Mouse (Mus musculus) retina, postnatal 1 day (tissue): Measurements from ENCODE around the gene Slc25a30.
A peak's percentile ranks its signal among the peaks of the same experiment; 100 is the strongest.

Source experiments
- DNase-seq: peaks from one replicate; pipeline ENCODE4 v3.0.0-alpha.2; 2012

Slc25a30 gene

DNA sequence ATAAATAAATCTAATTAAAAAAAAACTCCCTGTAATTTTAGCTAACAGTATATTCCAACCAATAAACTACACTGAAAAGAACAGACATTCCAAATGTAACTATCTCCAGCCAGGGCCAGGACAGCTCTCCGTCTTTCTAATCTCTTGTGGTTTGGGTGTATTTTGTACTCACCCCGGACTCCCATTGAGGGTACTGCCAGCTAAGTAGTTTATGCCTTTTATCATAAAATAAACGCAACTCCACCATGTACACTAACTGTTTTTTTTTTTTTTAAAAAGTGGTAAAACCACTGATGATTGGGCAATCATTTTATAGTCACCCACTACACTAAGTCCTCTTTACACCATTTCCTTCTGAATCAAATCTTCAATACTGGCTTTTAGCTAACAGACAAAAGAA is 51.2 kb downstream of the Slc25a30 start:
- DNase-seq: no peak

DNA sequence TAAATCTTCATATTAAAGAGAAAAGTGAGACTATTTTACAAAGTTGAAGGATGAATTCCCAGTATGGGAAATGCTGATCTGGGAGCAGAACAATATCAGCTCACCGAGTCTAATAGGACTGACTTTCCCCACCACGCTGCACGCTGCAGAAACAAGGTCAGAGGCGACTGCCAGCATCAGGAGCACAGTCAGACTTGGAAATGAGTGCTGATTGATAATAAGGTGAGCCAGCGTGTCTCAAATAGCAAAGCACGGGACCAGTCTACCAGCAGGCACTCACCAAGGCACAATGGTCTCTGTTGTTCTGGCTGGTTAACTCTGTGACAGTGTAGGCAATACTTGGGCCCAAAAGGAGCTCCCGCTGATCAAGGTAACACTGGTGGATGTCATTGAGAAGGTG is 54.2 kb downstream of the Slc25a30 start:
- DNase-seq: no peak

DNA sequence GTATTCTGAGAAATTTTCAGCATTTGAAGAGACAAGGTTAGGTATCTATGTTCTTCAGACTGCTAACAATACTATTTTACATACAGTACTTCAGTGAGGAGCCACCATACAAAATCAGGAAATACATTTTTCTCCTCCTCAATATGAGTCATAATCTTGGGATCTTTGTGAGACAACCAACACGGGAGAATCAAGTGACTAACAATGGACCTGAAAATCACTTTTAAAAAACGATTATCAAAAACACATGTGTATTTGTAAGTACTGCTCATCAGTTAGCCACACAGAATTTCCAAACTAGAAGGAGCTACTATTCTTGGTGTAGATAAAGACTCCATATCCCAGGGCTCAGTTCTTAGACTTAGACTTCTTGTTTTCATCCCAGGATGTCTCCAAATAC is 55.5 kb downstream of the Slc25a30 start:
- DNase-seq: no peak

DNA sequence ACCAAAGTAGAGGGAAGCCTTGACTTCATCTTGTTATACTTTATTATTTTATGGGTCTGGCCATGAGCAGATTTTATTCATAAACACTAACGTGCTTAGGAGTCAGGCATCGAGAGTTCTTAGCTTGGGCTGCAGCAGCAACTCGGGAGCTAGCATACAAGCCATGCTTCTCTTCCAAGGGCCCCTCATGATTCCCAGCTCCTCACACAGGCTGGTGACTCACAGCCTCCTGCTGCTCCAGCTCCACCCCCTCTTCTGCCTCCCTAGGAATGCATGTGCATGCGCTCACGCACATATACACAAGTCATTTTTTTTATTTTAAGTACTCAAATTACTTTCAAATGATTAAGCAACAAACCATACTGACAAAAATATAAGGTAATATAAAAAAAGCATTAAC is 58.7 kb downstream of the Slc25a30 start:
- DNase-seq: no peak

DNA sequence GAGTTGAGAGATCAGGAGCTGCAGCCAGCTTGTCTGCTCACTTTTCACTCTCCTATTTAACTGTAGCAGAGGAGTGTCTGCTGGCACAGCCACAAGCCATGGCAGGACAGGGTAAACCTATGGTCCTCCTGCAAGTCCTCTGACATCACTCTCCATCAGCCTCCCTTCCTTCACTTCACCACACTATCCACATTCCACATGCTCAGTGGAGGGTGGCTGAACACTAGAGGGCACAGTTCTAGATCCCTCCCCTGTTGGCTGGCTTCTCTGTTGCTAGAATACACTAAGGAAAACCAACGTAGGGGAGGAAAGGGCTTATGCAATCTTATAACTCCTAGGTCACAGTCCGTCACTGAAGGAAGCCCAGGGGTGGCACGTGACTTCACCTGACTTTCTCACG is 59.8 kb downstream of the Slc25a30 start:
- peak; percentile 20 for DNase-seq

DNA sequence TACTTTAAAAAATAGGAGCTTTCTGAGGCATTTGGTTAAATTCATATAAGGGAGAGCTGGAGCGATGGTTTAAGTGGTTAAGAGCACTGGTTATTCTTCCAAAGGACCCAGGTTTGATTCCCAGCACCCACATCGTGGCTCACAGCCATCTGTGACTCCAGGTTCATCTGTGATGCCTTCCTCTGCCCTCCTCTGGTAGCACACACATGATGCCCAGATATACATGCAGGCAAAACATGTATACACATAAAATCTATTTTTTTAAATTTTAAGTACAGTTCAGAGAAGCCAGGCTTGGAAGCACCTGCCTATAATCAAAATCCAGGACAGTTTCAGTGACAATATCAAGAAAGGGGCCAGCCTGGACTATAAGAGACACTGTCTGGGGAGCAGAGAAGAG is 64.0 kb downstream of the Slc25a30 start:
- no peak for DNase-seq

DNA sequence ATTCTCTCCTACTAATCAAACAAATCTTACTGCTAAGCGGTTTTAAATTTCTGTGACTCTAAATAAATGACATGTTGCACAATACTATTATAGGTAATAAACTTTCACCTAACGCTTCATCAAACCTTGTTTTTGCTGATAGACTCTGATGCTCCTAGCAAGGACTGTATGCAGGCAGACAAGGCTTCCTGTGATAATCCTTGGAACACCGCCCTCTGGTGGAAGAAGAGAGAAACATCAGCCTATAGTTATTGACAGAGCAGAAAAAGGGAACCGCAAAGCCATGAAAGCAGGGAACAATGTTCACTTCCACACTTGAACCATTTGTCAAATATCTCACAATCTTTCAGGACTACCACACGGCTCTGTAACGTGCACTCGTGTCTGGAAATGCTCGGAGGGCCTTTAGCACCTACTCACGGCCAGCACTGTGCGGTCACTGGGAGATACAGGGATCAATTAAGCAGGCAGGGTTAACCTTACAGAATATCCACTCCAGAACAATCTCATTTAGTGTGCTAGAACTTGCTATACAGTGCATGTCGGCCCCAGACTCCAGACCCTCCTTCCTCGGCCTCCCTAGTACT is 64.8 kb downstream of the Slc25a30 start:
- DNase-seq: peak; percentile 82

DNA sequence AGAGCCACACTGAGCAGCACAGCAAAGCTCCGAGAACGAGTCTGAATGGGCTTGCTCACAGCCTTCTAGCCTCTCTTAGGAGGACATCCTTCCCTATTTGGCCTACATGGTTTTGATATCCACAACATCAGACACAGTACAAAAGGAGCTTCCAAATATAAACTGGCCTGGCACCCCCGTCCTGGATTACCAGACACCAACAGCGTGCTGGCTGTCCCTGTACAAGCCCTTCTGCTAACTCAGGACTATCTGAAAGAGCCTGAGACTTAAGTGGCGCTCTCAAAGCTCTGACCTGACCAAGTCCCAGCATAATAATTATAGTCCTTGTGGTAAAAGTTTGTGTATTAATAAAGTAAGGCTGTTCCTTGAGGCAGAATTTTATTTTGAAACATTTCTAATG is 66.7 kb downstream of the Slc25a30 start:
- no peak for DNase-seq

DNA sequence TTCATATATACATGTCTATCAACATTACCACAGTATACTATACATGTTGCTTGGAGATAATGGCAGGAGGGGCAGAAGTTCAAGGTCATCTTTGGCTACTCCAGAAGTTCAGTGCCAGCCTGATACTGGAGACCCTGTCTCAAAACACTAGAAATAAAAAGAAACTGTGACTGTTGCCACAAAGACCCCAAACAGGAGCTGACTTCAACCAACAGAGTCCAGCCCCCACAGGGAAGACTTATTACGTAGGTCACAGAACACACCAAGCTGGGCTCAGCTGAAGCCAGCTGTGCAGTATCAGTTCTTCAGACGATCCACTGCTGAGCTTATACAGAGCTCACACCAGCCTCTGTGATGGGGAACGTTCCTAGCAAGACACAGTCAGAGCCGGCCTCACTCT is 70.4 kb downstream of the Slc25a30 start:
- no peak for DNase-seq

DNA sequence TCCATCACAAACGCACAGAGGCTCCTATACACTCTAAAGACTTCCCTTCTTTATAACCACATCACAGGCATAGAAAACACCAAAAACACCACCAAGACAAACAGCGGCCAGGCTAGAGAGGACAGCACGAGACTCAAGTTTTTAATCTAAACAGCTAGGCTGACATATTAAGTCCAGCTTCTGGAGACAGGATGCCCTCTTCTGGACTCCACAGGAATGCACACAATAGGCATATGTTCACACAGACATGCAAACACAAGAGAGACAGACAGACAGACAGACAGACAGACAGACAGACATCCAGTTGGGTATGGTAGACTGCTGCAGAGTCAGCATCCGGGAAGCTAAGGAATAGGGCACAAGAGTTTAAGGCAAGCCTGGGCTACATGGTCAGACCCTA is 73.2 kb downstream of the Slc25a30 start:
- peak; percentile 27 for DNase-seq

DNA sequence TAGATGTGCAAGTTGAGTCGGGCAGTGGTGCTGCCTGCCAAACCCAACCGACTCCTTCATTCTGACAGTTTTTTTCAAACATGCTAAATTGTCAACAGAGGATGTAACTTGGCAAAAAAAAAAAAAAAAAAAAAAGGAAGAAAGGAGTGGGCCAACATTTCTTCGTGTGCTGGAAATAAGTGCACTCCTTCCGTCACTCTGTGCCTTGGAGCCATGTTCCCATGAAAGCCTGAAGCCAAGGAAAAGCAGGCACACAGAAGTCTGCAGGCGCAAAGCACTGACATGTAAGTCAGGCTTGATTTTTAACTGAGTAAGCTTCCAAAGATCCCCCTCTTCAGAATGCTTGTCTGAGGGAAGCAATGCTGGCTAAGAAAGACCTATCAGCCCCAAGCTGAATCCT is 74.2 kb downstream of the Slc25a30 start:
- no peak for DNase-seq

DNA sequence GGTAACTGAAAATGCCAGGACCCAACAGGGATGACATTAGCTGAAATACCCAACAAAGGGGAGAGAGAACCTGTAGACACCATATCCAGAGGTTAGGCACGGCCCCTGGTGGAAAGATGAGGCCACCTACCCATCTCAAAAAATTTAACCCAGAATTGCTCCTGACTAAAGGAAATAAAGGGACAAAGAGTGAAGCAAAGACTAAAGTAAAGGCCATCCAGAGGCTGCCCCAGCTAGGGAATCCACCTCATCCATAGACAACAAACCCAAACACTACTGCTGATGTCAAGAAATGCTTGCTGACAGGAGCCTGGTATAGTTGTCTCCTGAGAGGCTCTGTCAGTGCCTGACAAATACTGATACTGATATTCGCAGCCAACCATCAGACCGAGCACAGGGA is 75.1 kb downstream of the Slc25a30 start:
- no peak for DNase-seq
